Mouse (Mus musculus) kidney, adult 8-10 months (tissue): ENCODE measurements around the gene Abcd4.

ENCODE experiments used
- DNase-seq, 2 experiments: peaks; one replicate each; pipeline ENCODE4 v3.0.0; 2022

The Abcd4 gene

GRCm38 (mm10) chr12:84571466-84572340 is 45.5 kb downstream of the Abcd4 start:
- no peak for DNase-seq

GRCm38 (mm10) chr12:84570694-84571415 is 46.4 kb downstream of the Abcd4 start:
- no peak for DNase-seq

GRCm38 (mm10) chr12:84569976-84570693 is 47.1 kb downstream of the Abcd4 start:
- no peak for DNase-seq

- no peak for DNase-seq
Measured at GRCm38 (mm10) chr12:84569336-84569970, 47.8 kb downstream of the Abcd4 start, which contains the start of gene Vsx2. Gene Vsx2, plus strand, starts transcription at chr12:84569762.

GRCm38 (mm10) chr12:84567576-84567975 is 49.6 kb downstream of the Abcd4 start:
- DNase-seq: no peak

GRCm38 (mm10) chr12:84562558-84562957 is 54.7 kb downstream of the Abcd4 start:
- DNase-seq: no peak

- DNase-seq: no peak
Measured at GRCm38 (mm10) chr12:84555218-84555617, 62.0 kb downstream of the Abcd4 start.
